Mouse (Mus musculus) megakaryocyte, embryonic 14.5 days (primary cell): ENCODE measurements around the gene Otp.

Source experiments
- FLI1 ChIP-seq: IDR thresholded peaks from 2 replicates; pipeline ENCODE4 v1.6.1; 2012; ENCODE audit warnings: low read length, inconsistent platforms, mixed read lengths
- GATA1 ChIP-seq: IDR thresholded peaks from 3 replicates; pipeline ENCODE4 v1.6.1; 2012; ENCODE audit warnings: mixed read lengths, low read length, inconsistent platforms, borderline replicate concordance

DNA sequence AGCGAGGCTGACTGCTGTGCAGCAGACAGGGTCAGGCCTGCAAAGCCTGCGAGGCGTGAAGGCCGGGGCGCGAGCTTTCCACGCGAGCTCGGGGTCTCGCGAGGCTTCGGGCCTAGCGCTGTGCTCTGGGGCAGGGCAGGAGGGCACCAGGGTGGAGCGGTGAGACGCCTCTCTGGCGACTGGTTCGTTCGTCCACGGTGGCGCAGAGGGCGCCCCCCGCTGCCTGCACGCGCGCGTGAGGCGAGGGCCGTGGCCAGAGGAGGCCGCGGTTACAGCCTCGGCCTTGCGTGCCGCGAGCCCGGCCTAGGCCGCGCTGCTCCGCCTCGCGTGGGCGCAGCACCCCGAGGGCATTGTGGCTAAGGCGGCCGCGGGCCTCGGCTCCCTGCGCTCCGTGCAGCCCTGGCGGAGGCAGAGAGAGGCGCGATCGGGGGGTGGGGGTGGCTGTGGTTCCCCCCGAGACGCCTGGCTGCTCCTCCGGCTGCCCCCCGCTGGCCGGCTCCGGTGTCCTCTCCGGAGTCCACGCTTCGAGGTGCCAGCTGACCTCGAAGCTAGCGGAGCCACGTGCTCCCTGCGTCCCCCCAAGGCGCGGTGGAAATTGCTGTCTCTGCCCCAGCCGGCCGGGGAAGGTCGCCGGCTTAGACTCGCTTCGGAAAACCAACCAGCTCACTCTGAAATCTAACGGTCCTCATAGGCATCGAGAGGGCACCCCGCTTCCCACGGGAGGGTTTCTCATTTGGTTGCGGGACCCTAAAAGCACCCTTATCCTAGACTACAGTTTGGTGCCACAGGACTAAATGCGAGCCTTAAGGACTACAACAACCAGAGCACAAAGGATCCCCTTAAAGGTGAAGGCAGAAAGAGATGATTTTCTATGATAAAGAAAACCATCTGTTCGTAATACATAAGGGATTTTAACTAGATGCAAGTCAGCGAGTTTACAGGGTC is 10.2 kb downstream of the Otp start:
- TF ChIP-seq GATA1 (no peak), FLI1 (no peak)
